Mouse (Mus musculus) thymus, adult 2 months (tissue): ENCODE measurements around the gene Fnbp1l. TPM values are rescaled to one million over a fixed set of nuclear protein-coding genes. Genes with fewer than 3 reads are reported as not detected.

Source experiments
- DNase-seq: peaks from one replicate; pipeline ENCODE4 v3.0.0; 2021
- H3K27ac ChIP-seq: fragments of 200-500 bp; 2 replicates; pipeline ENCODE4 v1.5.1; 2012; ENCODE audit warnings: low read length, control low read depth; ENCODE audit not compliant: control insufficient read depth, insufficient read depth
- H3K27me3 ChIP-seq: fragments of 200-500 bp; 2 replicates; pipeline ENCODE4 v1.6.1; 2012; ENCODE audit warnings: mild to moderate bottlenecking, low read length, moderate library complexity, mixed read lengths; ENCODE audit not compliant: control insufficient read depth, insufficient read depth
- H3K36me3 ChIP-seq: fragments of 200-500 bp; 2 replicates; pipeline ENCODE4 v1.6.1; 2012; ENCODE audit warnings: mild to moderate bottlenecking, low read length, moderate library complexity; ENCODE audit not compliant: control insufficient read depth, insufficient read depth
- H3K4me1 ChIP-seq: fragments of 200-500 bp; replicated peaks from 2 replicates; pipeline ENCODE4 v1.6.1; 2012; ENCODE audit warnings: low read length; ENCODE audit not compliant: control insufficient read depth, insufficient read depth
- H3K4me3 ChIP-seq: fragments of 200-500 bp; 2 replicates; pipeline ENCODE4 v1.5.1; 2012; ENCODE audit warnings: mild to moderate bottlenecking, low read length, control low read depth, moderate library complexity; ENCODE audit not compliant: control insufficient read depth, insufficient read depth
- CTCF ChIP-seq: fragments of 200-500 bp; IDR thresholded peaks from 2 replicates; pipeline ENCODE4 v1.5.1; 2012; ENCODE audit warnings: mild to moderate bottlenecking, control low read depth, low read length, moderate library complexity, borderline replicate concordance; ENCODE audit not compliant: control insufficient read depth, poor library complexity, insufficient read depth; ENCODE audit errors: extremely low read depth
- POLR2A ChIP-seq: fragments of 200-500 bp; IDR thresholded peaks from 2 replicates; pipeline ENCODE4 v1.6.1; 2012; ENCODE audit warnings: mild to moderate bottlenecking, low read length, control low read depth, moderate library complexity; ENCODE audit not compliant: control insufficient read depth, poor library complexity, insufficient read depth; ENCODE audit errors: extremely low read depth
- WGBS: fragments of 180-500 bp; shearing (Covaris S2); methylation state at CpG from one replicate; pipeline ENCODE4 v1.1.7; 2018; 5-methylcytosine and 5-hydroxymethylcytosine counted together
- polyA plus RNA-seq: library from polyadenylated mRNA; depleted of rRNA; stranded (reverse); fragments of >200 nt; gene quantifications from 2 replicates; pipeline ENCODE4 v1.2.3, GENCODE M21; 2012

The Fnbp1l gene
- polyA plus RNA-seq, 1 experiment: 6.4 TPM

DNA sequence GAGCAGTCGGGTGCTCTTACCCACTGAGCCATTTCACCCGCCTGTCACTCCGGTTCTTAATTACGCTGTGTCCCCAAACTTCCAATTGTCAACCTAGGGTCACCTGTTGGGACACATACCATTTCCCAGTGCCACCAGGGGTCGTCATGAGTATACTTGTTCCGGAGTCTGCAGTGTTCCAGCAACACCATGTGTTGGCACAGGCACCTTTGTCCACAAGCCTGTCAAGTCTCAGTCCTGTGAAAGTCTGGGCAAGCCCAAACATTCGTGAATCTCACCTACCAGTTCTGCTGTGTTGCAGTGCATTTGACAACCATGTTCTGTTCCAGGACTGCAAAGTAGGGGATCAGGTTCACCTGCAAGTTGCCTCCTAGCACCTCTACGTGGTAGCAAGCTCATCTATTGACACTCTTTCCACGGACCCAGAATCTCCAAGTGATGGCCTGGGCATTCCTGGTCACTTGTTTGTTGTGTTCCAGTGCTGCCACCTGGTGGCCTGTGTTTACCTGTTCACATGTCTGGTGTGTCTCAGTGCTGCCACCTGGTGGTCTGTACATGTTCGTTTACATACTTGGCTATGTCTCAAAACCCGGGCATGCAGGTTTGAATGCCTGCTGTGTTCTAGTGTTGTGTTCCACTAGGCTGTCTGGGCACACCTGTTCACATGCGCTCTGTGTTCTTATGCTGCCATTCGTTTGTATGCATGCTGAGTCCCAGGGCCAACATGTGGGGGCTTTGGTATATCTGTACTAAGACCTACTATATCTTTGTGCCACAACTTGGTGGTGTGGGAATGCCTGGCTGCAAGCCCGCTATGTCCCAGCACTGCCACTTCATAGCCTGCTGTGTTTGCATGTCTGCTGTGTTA, 19.0 kb upstream of the Fnbp1l start:
- DNase-seq: peak; percentile 87
- H3K4me3 ChIP-seq: no peak overlapping the region
- H3K36me3 ChIP-seq: no peaks in the 10 kb centered on the region
- H3K27me3 ChIP-seq: no peaks in the 10 kb centered on the region
- no peak for TF ChIP-seq POLR2A
- peak; percentile 88; the same call in 1 of the 2 replicates for TF ChIP-seq CTCF
- H3K27ac ChIP-seq: no peak overlapping the region
- 46% methylated on average over 14 of the region's 14 CpGs for WGBS
- no peaks in the 10 kb centered on the region for H3K4me1 ChIP-seq

DNA sequence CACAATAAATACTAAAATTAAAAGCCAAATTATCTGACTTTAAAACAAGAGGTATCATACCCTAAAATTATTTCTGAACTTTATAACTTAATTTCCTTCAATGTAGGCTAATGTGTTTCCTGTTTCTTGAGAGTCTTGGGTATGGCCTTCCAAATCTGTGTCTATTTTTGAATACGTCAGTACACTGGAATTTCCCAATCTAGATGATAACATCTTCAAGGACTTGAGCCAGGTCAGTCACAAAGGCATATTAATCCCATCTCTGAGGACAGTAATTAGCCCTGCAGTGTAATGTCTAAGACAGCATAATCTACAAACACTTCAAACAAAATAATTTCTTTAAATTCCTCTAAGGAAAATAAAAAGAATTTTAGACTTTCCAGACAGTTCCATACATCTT, 17.8 kb upstream of the Fnbp1l start:
- no peak for DNase-seq
- WGBS: 91% methylated on average over 1 of the region's 1 CpGs
- H3K4me3 ChIP-seq: no peak overlapping the region
- H3K27me3 ChIP-seq: no peaks in the 10 kb centered on the region
- no peaks in the 10 kb centered on the region for H3K4me1 ChIP-seq
- TF ChIP-seq POLR2A: no peak
- no peak for TF ChIP-seq CTCF
- no peak overlapping the region for H3K27ac ChIP-seq
- H3K36me3 ChIP-seq: no peaks in the 10 kb centered on the region

DNA sequence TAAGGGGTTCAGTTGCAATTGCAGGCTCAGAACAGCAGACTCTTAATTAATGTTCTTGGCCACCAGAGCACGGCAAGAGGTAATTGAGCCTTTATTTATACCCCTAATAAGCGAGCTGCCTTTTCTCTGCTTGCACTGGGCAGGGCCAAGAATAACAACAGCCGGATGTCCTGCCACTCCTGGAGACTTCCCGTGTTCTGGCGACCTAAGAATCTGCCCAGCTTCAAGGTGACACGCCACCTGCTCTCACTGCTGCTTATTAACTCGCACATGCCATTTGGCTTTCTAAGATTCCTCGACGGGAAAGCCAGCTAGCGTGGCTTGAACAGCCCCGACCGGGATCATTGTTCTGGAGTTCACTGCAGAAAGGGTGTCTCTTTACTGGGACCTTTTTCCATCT, 15.7 kb upstream of the Fnbp1l start:
- Histone ChIP-seq H3K27ac (no peak overlapping the region), H3K27me3 (no peaks in the 10 kb centered on the region), H3K4me3 (no peak overlapping the region), H3K36me3 (no peaks in the 10 kb centered on the region), H3K4me1 (no peaks in the 10 kb centered on the region)
- no peak for DNase-seq
- TF ChIP-seq CTCF (no peak), POLR2A (no peak)
- WGBS: 41% methylated on average over 12 of the region's 12 CpGs

DNA sequence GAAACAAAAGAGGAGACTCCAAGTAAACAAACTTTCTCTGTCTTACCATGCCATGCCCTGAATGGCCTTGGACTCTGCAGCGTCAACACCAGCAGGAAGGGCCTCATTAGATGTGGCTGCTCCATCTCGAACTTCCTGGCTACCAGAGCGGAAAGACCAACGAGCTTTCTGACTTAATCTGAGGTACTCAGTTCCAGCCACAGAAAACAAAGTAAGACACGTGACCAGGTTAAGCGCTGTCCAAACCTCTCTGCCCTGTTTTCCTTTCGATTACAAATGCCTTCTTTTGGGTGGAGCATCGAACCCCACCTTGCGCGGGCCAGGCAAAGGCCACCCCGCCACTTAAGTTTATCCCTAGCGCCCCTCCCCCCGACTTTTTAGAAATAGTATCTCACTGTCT, 10.1 kb upstream of the Fnbp1l start:
- no peak overlapping the region for H3K27ac ChIP-seq

DNA sequence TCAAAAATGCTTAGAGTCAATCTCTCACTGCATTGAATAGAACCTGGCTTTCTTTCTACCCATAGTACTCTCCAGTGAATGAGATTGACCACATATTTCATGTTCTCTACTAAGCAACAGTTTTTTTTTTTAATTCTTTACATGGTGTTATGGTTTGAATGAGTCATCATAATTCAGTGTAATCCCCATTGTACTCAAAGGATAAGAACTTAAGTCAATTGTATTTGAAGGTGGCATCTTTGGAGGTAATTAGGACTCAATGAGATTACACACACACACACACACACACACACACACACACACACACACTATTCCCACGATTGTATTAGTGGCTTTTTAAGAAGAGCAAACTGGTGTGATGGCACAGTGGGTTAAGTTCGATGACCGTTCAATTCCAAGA, 9.4 kb upstream of the Fnbp1l start:
- H3K27ac ChIP-seq: no peak overlapping the region
- no peak overlapping the region for H3K4me3 ChIP-seq
- DNase-seq: no peak
- peaks cover 8% of the 10 kb centered on the region for H3K4me1 ChIP-seq
- TF ChIP-seq CTCF (no peak), POLR2A (no peak)
- H3K27me3 ChIP-seq: no peaks in the 10 kb centered on the region
- 35% methylated on average over 3 of the region's 3 CpGs for WGBS
- no peaks in the 10 kb centered on the region for H3K36me3 ChIP-seq

More for the DNA sequence above, 10.1 kb upstream of the Fnbp1l start:
- peak overlapping the region; percentile 6 for H3K4me3 ChIP-seq
- DNase-seq: no peak
- H3K36me3 ChIP-seq: no peaks in the 10 kb centered on the region
- TF ChIP-seq CTCF (no peak), POLR2A (no peak)
- no peaks in the 10 kb centered on the region for H3K27me3 ChIP-seq
- H3K4me1 ChIP-seq: peaks cover 8% of the 10 kb centered on the region
- 5% methylated on average over 13 of the region's 13 CpGs for WGBS

DNA sequence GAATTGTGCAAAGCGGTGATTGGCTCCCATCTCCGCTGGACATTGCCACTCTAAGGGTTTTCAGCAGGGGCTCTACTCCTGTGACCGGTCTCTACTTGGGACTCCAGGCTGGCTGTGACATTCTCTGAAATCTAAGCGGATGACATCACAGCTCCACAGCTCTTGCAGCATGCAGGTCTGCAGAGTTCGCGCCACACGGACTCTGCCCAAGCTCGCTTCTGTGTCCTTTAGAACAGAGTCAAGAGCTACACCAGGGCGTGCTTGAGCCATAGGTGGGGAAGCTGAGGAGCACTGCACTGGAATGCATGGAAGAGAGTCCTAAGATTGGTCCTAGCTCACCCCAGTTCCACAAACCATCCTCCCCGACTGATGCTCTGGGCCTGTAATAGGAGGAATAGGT, 9.0 kb upstream of the Fnbp1l start:
- Histone ChIP-seq H3K4me3 (no peak overlapping the region), H3K27ac (no peak overlapping the region), H3K27me3 (no peaks in the 10 kb centered on the region), H3K4me1 (peaks cover 8% of the 10 kb centered on the region), H3K36me3 (no peaks in the 10 kb centered on the region)
- 98% methylated on average over 10 of the region's 10 CpGs for WGBS
- TF ChIP-seq POLR2A (no peak), CTCF (no peak)
- no peak for DNase-seq

DNA sequence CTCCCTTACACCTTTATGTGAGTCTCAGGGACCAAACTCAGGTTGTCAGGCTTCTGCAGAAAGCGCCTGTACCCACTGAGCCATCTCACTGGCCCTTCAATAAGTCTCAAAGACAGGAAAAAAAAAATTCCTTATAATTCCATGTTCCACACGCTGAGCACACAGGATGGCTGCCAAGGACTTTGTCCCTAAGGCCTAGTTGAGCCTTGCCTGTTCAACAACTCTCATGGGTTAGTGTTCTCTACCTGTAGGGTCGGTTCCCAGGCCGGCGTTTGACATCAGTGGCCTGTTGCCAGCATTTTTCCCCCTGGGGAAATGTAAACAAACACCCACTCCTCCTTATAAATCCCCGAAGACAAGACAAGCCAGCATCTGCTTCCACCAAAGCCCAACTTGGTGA, 8.3 kb upstream of the Fnbp1l start:
- Histone ChIP-seq H3K27ac (no peak overlapping the region), H3K4me1 (peaks cover 8% of the 10 kb centered on the region), H3K4me3 (no peak overlapping the region), H3K27me3 (no peaks in the 10 kb centered on the region), H3K36me3 (no peaks in the 10 kb centered on the region)
- TF ChIP-seq CTCF (no peak), POLR2A (no peak)
- WGBS: 98% methylated on average over 6 of the region's 6 CpGs
- no peak for DNase-seq
